Mouse (Mus musculus) MEL (cell line): ENCODE results near the gene Bcat1. TPM values are rescaled to one million over a fixed set of nuclear protein-coding genes. Genes with fewer than 3 reads are reported as not detected.

Source experiments
- DNase-seq: peaks from one replicate; pipeline ENCODE4 v3.0.0; 2011; ENCODE audit warnings: low read depth, low spot score
- H3K27ac ChIP-seq: 2 replicates; pipeline ENCODE4 v1.5.1; 2012; ENCODE audit warnings: low read depth, mild to moderate bottlenecking, control low read depth, low read length, moderate library complexity; ENCODE audit not compliant: control insufficient read depth
- H3K27me3 ChIP-seq, 2 experiments: fragments of 150-350 bp in 1 of 2; sonication (generic) in 1 of 2; 2 replicates each; pipeline ENCODE4 v1.6.1; 2012; ENCODE audit warnings: low read length in 2 of 2, mild to moderate bottlenecking in 2 of 2, improper control_type of control experiment in 1 of 2, moderate library complexity in 1 of 2; ENCODE audit not compliant: insufficient read depth in 2 of 2, control insufficient read depth in 1 of 2
- H3K36me3 ChIP-seq, 2 experiments: 2 replicates each; pipeline ENCODE4 v1.6.1; 2012 to 2014; ENCODE audit warnings: low read length in 2 of 2, improper control_type of control experiment in 1 of 2, inconsistent platforms in 1 of 2, mild to moderate bottlenecking in 1 of 2; ENCODE audit not compliant: insufficient read depth in 2 of 2, control insufficient read depth in 1 of 2
- H3K4me1 ChIP-seq, 2 experiments: fragments of 150-350 bp in 1 of 2; sonication (generic) in 1 of 2; 2 replicates each; pipeline ENCODE4 v1.6.1; 2012; ENCODE audit warnings: low read length in 2 of 2, improper control_type of control experiment in 1 of 2, mild to moderate bottlenecking in 1 of 2; ENCODE audit not compliant: insufficient read depth in 2 of 2, control insufficient read depth in 1 of 2
- H3K4me3 ChIP-seq, 2 experiments: fragments of 150-350 bp in 1 of 2; sonication (generic) in 1 of 2; 2 replicates each; pipeline ENCODE4 v1.5.1; 2012; ENCODE audit warnings: low read depth in 2 of 2, low read length in 2 of 2, mild to moderate bottlenecking in 2 of 2, moderate library complexity in 2 of 2, control low read depth in 1 of 2, improper control_type of control experiment in 1 of 2; ENCODE audit not compliant: control insufficient read depth in 1 of 2, insufficient read depth in 1 of 2
- H3K79me2 ChIP-seq: 2 replicates; pipeline ENCODE4 v1.6.1; 2012; ENCODE audit warnings: mild to moderate bottlenecking, low read length, moderate library complexity; ENCODE audit not compliant: control insufficient read depth, poor library complexity, insufficient read depth
- H3K9ac ChIP-seq: 2 replicates; pipeline ENCODE4 v1.6.1; 2012; ENCODE audit warnings: low read depth, mild to moderate bottlenecking, control low read depth, low read length, moderate library complexity; ENCODE audit not compliant: control insufficient read depth, poor library complexity, severe bottlenecking
- H3K9me3 ChIP-seq: fragments of 150-350 bp; sonication (generic); replicated peaks from 2 replicates; pipeline ENCODE4 v1.6.1; 2012; ENCODE audit warnings: mild to moderate bottlenecking, low read length, improper control_type of control experiment, moderate library complexity; ENCODE audit not compliant: insufficient read depth
- CHD1 ChIP-seq: IDR thresholded peaks from 2 replicates; pipeline ENCODE4 v1.6.1; 2012; ENCODE audit warnings: low read depth, mild to moderate bottlenecking, inconsistent platforms, low read length, improper control_type of control experiment
- CHD2 ChIP-seq: IDR thresholded peaks from 2 replicates; pipeline ENCODE4 v1.6.1; 2011; ENCODE audit warnings: low read length, improper control_type of control experiment
- CTCF ChIP-seq, 3 experiments: IDR thresholded peaks in 2 of 3; conservative IDR thresholded peaks in 1 of 3; 2 replicates each; pipeline ENCODE4 v1.5.1; 2011 to 2012; ENCODE audit warnings: low read length in 3 of 3, low read depth in 2 of 3, mild to moderate bottlenecking in 2 of 3, improper control_type of control experiment in 1 of 3, inconsistent platforms in 1 of 3, mixed read lengths in 1 of 3, moderate library complexity in 1 of 3; ENCODE audit not compliant: control insufficient read depth in 1 of 3, insufficient read depth in 1 of 3, poor library complexity in 1 of 3, severe bottlenecking in 1 of 3
- E2F4 ChIP-seq: IDR thresholded peaks from 2 replicates; pipeline ENCODE4 v1.6.1; 2011; ENCODE audit warnings: low read depth, low read length, improper control_type of control experiment, borderline replicate concordance
- HCFC1 ChIP-seq: IDR thresholded peaks from 2 replicates; pipeline ENCODE4 v1.6.1; 2012; ENCODE audit warnings: low read depth, mild to moderate bottlenecking, inconsistent platforms, low read length, improper control_type of control experiment, moderate library complexity
- MAFK ChIP-seq: IDR thresholded peaks from 2 replicates; pipeline ENCODE4 v1.6.1; 2011; ENCODE audit warnings: low read depth, mild to moderate bottlenecking, low read length, improper control_type of control experiment, borderline replicate concordance
- MAZ ChIP-seq: IDR thresholded peaks from 2 replicates; pipeline ENCODE4 v1.6.1; 2012; ENCODE audit warnings: low read depth, mild to moderate bottlenecking, inconsistent platforms, low read length, improper control_type of control experiment
- MXI1 ChIP-seq: IDR thresholded peaks from 2 replicates; pipeline ENCODE4 v1.6.1; 2011; ENCODE audit warnings: mild to moderate bottlenecking, low read depth, low read length, improper control_type of control experiment
- MYB ChIP-seq: IDR thresholded peaks from 2 replicates; pipeline ENCODE4 v1.6.1; 2011; ENCODE audit warnings: mild to moderate bottlenecking, low read depth, low read length, improper control_type of control experiment
- MYC ChIP-seq: IDR thresholded peaks from 2 replicates; pipeline ENCODE4 v1.6.1; 2011; ENCODE audit warnings: low read depth, mild to moderate bottlenecking, low read length, improper control_type of control experiment, moderate library complexity
- NELFE ChIP-seq: IDR thresholded peaks from 2 replicates; pipeline ENCODE4 v1.6.1; 2011; ENCODE audit warnings: low read depth, low read length, improper control_type of control experiment
- POLR2A ChIP-seq, 2 experiments: IDR thresholded peaks; 2 replicates each; pipeline ENCODE4 v1.6.1; 2011 to 2012; ENCODE audit warnings: low read length in 2 of 2, mild to moderate bottlenecking in 2 of 2, control low read depth in 1 of 2, improper control_type of control experiment in 1 of 2, low read depth in 1 of 2, moderate library complexity in 1 of 2; ENCODE audit not compliant: control insufficient read depth in 1 of 2, insufficient read depth in 1 of 2, poor library complexity in 1 of 2
- POLR2AphosphoS5 ChIP-seq: IDR thresholded peaks from 2 replicates; pipeline ENCODE4 v1.6.1; 2012; ENCODE audit warnings: low read depth, borderline replicate concordance, mild to moderate bottlenecking, inconsistent platforms, low read length, moderate library complexity, mixed read lengths
- TAL1 ChIP-seq: IDR thresholded peaks from 2 replicates; pipeline ENCODE4 v1.6.1; 2012; ENCODE audit warnings: mild to moderate bottlenecking, inconsistent platforms, low read length, moderate library complexity, mixed read lengths
- ZMIZ1 ChIP-seq: IDR thresholded peaks from 2 replicates; pipeline ENCODE4 v1.6.1; 2012; ENCODE audit warnings: low read depth, mild to moderate bottlenecking, inconsistent platforms, low read length, improper control_type of control experiment, moderate library complexity
- ZNF384 ChIP-seq: IDR thresholded peaks from 2 replicates; pipeline ENCODE4 v1.6.1; 2012; ENCODE audit warnings: low read depth, mild to moderate bottlenecking, inconsistent platforms, low read length, improper control_type of control experiment
- polyA plus RNA-seq, 2 experiments: library from polyadenylated mRNA; stranded (reverse) in 1 of 2; unstranded in 1 of 2; fragments of >175 nt in 1 of 2; fragments of >200 nt in 1 of 2; gene quantifications; 2 replicates each; pipeline versions ENCODE4 v1.2.1 to v1.2.4; 2012; ENCODE audit warnings: low replicate concordance in 2 of 2, low read depth in 1 of 2; ENCODE audit not compliant: insufficient read length in 2 of 2, insufficient read depth in 1 of 2, missing spikeins in 1 of 2
- total RNA-seq: library from RNA; depleted of rRNA; stranded (reverse); fragments of 300-350 nt; gene quantifications from 2 replicates; pipeline ENCODE4 v1.2.3, GENCODE M21; 2012

The Bcat1 gene
- total and polyA plus RNA-seq, 3 experiments: not detected

- TF ChIP-seq CHD2 (no peak), MAFK (no peak), MYC (no peak), POLR2AphosphoS5 (no peak), ZMIZ1 (no peak), NELFE (no peak), MXI1 (no peak), E2F4 (no peak), TAL1 (no peak), POLR2A (IDR thresholded peaks at IDR 0.05; ENCODE audit: control insufficient read depth in 1 of 2, insufficient read depth in 1 of 2, low read depth in 1 of 2, low read length in 2 of 2, poor library complexity in 1 of 2) (no peak), ZNF384 (no peak), HCFC1 (no peak), MAZ (no peak), CTCF (IDR thresholded peaks at IDR 0.05 in 2 of 3, conservative IDR thresholded peaks at IDR 0.05 in 1 of 3; ENCODE audit: control insufficient read depth in 1 of 3, insufficient read depth in 1 of 3, low read depth in 2 of 3, low read length in 3 of 3, poor library complexity in 1 of 3, severe bottlenecking in 1 of 3) (no peak), MYB (no peak)
- no peaks in the 10 kb centered on the region for H3K9me3 ChIP-seq
- no peak overlapping the region for H3K9ac ChIP-seq
- H3K4me3 ChIP-seq: no peak overlapping the region
- no peaks in the 10 kb centered on the region for H3K27me3 ChIP-seq
- H3K36me3 ChIP-seq: peaks cover 0 to 3% of the 10 kb centered on the region in 2 experiments; a peak in 1 of 4 replicates
- H3K4me1 ChIP-seq: peaks cover 0 to 4% of the 10 kb centered on the region in 2 experiments; a peak in 2 of 4 replicates
- no peaks in the 10 kb centered on the region for H3K79me2 ChIP-seq
- no peak for DNase-seq
- no peak overlapping the region for H3K27ac ChIP-seq
Measured at GRCm38 (mm10) chr6:145110786-145111185, 34.8 kb upstream of the Bcat1 start.

- no peak for DNase-seq
- H3K79me2 ChIP-seq: no peaks in the 10 kb centered on the region
- TF ChIP-seq CHD1 (no peak), ZNF384 (no peak), ZMIZ1 (no peak)
- TF ChIP-seq, all 39 proteins: peak for 0
- H3K4me3 ChIP-seq: no peak overlapping the region
- H3K9me3 ChIP-seq: no peaks in the 10 kb centered on the region
- no peak overlapping the region for H3K27ac ChIP-seq
- H3K9ac ChIP-seq: no peak overlapping the region
- H3K27me3 ChIP-seq: no peaks in the 10 kb centered on the region
- no peaks in the 10 kb centered on the region for H3K36me3 ChIP-seq
- H3K4me1 ChIP-seq: no peaks in the 10 kb centered on the region
Measured at GRCm38 (mm10) chr6:145106163-145106842, 30.3 kb upstream of the Bcat1 start.
